Mouse (Mus musculus) hindbrain, embryonic 11.5 days (tissue): Measurements from ENCODE around the gene Cd248. TPM values are rescaled to one million over a fixed set of nuclear protein-coding genes. Genes with fewer than 3 reads are reported as not detected.

Source experiments
- ATAC-seq: fragments of 200-750 bp; cut with Nextera tagmentation; 2 replicates; pipeline ENCODE4 v1.8.0; 2017; ENCODE audit warnings: mild to moderate bottlenecking, moderate TSS enrichment, moderate library complexity; ENCODE audit not compliant: low FRiP score
- DNase-seq: peaks from one replicate; pipeline ENCODE4 v3.0.0-alpha.2; 2015; ENCODE audit warnings: low spot score
- H3K27ac ChIP-seq: fragments of 300-500 bp; sonication (generic); 2 replicates; pipeline ENCODE4 v1.5.1; 2014; ENCODE audit warnings: mild to moderate bottlenecking, low read depth, low read length
- H3K27me3 ChIP-seq: fragments of 300-500 bp; sonication (generic); 2 replicates; pipeline ENCODE4 v1.6.1; 2014; ENCODE audit warnings: mild to moderate bottlenecking, low read length, moderate library complexity, mixed read lengths; ENCODE audit not compliant: control insufficient read depth, insufficient read depth
- H3K36me3 ChIP-seq: fragments of 300-500 bp; sonication (generic); 2 replicates; pipeline ENCODE4 v1.6.1; 2014; ENCODE audit warnings: mild to moderate bottlenecking, low read length, moderate library complexity, mixed read lengths; ENCODE audit not compliant: control insufficient read depth, insufficient read depth
- H3K4me1 ChIP-seq: fragments of 300-500 bp; sonication (generic); replicated peaks from 2 replicates; pipeline ENCODE4 v1.6.1; 2014; ENCODE audit warnings: low read length, mixed read lengths; ENCODE audit not compliant: control insufficient read depth, insufficient read depth
- H3K4me2 ChIP-seq: fragments of 300-500 bp; sonication (generic); replicated peaks from 2 replicates; pipeline ENCODE4 v1.6.1; 2014; ENCODE audit warnings: mild to moderate bottlenecking, low read depth, low read length
- H3K4me3 ChIP-seq: fragments of 300-500 bp; sonication (generic); 2 replicates; pipeline ENCODE4 v1.5.1; 2014; ENCODE audit warnings: low read depth, low read length
- H3K9ac ChIP-seq: fragments of 300-500 bp; sonication (generic); 2 replicates; pipeline ENCODE4 v1.6.1; 2014; ENCODE audit warnings: low read depth, low read length
- H3K9me3 ChIP-seq: fragments of 300-500 bp; sonication (generic); 2 replicates; pipeline ENCODE4 v1.6.1; 2016; ENCODE audit warnings: low read length; ENCODE audit not compliant: control insufficient read depth
- WGBS: fragments of 180-500 bp; shearing (Covaris S2); extraction: QIAGEN DNeasy Blood & Tissue Kit; methylation state at CpG from one replicate; pipeline ENCODE4 v1.1.7; 2014; 5-methylcytosine and 5-hydroxymethylcytosine counted together
- polyA plus RNA-seq: library from polyadenylated mRNA; unstranded; fragments of >200 nt; fragmentation: Nextera tagmentation; extraction: Ambion mirVana; gene quantifications from 2 replicates; pipeline ENCODE4 v1.2.1, GENCODE M21; 2014

Cd248 gene
- polyA plus RNA-seq: 26.8 and 27.9 TPM in 2 replicates

DNA sequence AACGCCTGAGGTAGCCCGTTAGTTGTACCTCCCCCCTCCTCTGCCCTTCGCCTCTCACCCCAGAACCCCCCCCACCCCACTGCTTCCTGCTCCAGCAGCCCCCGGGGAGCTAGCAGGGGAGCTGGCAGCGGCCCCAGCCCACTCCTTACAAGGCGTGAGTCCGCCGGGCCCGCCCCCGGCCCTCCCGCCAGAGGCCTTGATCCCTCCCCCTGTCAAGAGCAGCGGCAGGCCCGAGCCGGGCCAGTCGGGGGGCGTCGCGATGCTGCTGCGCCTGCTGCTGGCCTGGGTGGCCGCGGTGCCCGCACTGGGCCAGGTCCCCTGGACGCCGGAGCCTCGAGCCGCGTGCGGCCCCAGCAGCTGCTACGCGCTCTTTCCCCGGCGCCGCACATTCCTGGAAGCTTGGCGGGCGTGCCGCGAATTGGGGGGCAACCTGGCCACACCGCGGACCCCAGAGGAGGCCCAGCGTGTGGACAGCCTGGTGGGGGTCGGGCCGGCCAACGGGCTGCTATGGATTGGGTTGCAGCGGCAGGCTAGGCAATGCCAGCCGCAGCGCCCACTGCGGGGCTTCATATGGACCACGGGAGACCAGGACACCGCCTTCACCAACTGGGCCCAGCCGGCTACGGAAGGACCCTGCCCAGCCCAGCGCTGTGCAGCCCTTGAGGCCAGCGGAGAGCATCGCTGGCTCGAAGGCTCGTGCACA is at the start of gene Cd248:
Gene Cd248, plus strand, starts transcription at position 212 of the 703 bp plus-strand sequence.
- ATAC-seq (no peak), DNase-seq (peak; percentile 67)
- H3K9ac ChIP-seq: peak within 1 kb of the TSS; percentile 62
- H3K4me2 ChIP-seq: peak within 1 kb of the TSS; percentile 91
- H3K4me1 ChIP-seq: peaks cover 32% of the 10 kb centered on the region
- H3K9me3 ChIP-seq: no peaks in the 10 kb centered on the region
- H3K36me3 ChIP-seq: no peaks in the 10 kb centered on the region
- peaks cover 22% of the 10 kb centered on the region for H3K27me3 ChIP-seq
- no peak within 1 kb of the TSS for H3K27ac ChIP-seq
- WGBS: under 1% methylated on average over 47 of the region's 56 CpGs
- peak within 1 kb of the TSS; percentile 35 for H3K4me3 ChIP-seq

GRCm38 (mm10) chr19:5018191-5018590 is 49.7 kb upstream of the Cd248 start:
- H3K4me2 ChIP-seq: no peak overlapping the region
- H3K9me3 ChIP-seq: no peaks in the 10 kb centered on the region
- ATAC-seq: no peak
- no peak overlapping the region for H3K27ac ChIP-seq
- DNase-seq: no peak
- H3K27me3 ChIP-seq: no peaks in the 10 kb centered on the region
- 86% methylated on average over 3 of the region's 3 CpGs for WGBS
- H3K4me3 ChIP-seq: no peak overlapping the region
- H3K4me1 ChIP-seq: no peaks in the 10 kb centered on the region
- no peaks in the 10 kb centered on the region for H3K36me3 ChIP-seq
- H3K9ac ChIP-seq: no peak overlapping the region

DNA sequence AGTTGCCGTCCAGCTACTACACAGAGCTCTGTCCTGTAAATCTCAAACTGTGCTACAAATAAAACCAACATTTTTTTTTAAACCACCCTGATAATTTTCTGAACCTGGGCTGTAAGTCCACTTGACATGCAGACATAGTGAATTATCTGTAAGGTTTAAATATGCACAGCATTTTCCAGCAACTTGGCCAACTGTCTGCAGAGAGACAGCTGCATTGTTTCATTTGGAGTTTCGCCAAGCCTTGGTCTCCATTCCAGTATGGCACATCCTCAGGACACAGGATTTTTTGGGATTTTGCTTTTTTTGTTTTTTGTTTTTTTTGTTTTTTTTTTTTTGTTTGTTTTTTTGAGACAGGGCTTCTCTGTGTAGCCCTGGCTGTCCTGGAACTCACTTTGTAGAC is 46.5 kb upstream of the Cd248 start:
- H3K36me3 ChIP-seq: no peaks in the 10 kb centered on the region
- no peak for ATAC-seq
- DNase-seq: no peak
- no peak overlapping the region for H3K9ac ChIP-seq
- no peak overlapping the region for H3K27ac ChIP-seq
- H3K4me1 ChIP-seq: no peaks in the 10 kb centered on the region
- no peaks in the 10 kb centered on the region for H3K9me3 ChIP-seq
- H3K27me3 ChIP-seq: no peaks in the 10 kb centered on the region
- WGBS: 87% methylated on average over 2 of the region's 2 CpGs
- no peak overlapping the region for H3K4me3 ChIP-seq
- H3K4me2 ChIP-seq: no peak overlapping the region

- Histone ChIP-seq H3K9ac (peak within 1 kb of the TSS; percentile 74), H3K27me3 (no peaks in the 10 kb centered on the region), H3K4me3 (peak within 1 kb of the TSS; percentile 53), H3K36me3 (no peaks in the 10 kb centered on the region), H3K4me1 (no peaks in the 10 kb centered on the region), H3K4me2 (peak within 1 kb of the TSS; percentile 74), H3K9me3 (no peaks in the 10 kb centered on the region), H3K27ac (peak within 1 kb of the TSS; percentile 80)
- WGBS: under 1% methylated on average over 62 of the region's 62 CpGs
- ATAC-seq (peak; percentile 96), DNase-seq (peak; percentile 93)
These were observed 44.0 kb upstream of the Cd248 start, which contains the start of gene Slc29a2 for GRCm38 (mm10) chr19:5023621-5024479. Gene Slc29a2, plus strand, starts transcription at chr19:5023860.

DNA sequence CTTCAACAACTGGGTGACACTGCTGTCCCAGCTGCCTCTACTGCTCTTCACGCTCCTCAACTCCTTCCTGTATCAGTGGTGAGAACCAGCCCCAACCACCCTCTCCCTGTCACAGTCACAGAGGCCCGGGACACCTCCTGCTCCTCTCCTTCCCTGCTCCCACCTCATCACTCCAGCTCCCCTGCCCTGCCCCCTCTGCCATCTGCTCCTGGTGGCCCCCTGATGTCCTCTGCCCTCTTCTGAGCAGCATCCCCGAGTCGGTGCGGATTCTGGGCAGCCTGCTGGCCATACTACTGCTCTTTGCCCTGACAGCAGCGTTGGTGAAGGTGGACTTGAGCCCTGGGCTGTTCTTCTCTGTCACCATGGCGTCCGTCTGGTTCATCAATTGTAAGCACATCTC is 41.8 kb upstream of the Cd248 start:
- Histone ChIP-seq H3K36me3 (no peaks in the 10 kb centered on the region), H3K27me3 (no peaks in the 10 kb centered on the region), H3K27ac (no peak overlapping the region), H3K9ac (no peak overlapping the region), H3K4me1 (no peaks in the 10 kb centered on the region), H3K9me3 (no peaks in the 10 kb centered on the region), H3K4me3 (no peak overlapping the region), H3K4me2 (no peak overlapping the region)
- DNase-seq (no peak), ATAC-seq (no peak)
- WGBS: 90% methylated on average over 8 of the region's 8 CpGs

- Histone ChIP-seq H3K9me3 (no peaks in the 10 kb centered on the region), H3K4me1 (no peaks in the 10 kb centered on the region), H3K36me3 (no peaks in the 10 kb centered on the region), H3K4me2 (no peak overlapping the region), H3K27ac (no peak overlapping the region), H3K9ac (no peak overlapping the region), H3K4me3 (no peak overlapping the region), H3K27me3 (no peaks in the 10 kb centered on the region)
- ATAC-seq (no peak), DNase-seq (no peak)
- WGBS: 83% methylated on average over 3 of the region's 3 CpGs
These were observed 35.2 kb upstream of the Cd248 start for GRCm38 (mm10) chr19:5032686-5033085.

DNA sequence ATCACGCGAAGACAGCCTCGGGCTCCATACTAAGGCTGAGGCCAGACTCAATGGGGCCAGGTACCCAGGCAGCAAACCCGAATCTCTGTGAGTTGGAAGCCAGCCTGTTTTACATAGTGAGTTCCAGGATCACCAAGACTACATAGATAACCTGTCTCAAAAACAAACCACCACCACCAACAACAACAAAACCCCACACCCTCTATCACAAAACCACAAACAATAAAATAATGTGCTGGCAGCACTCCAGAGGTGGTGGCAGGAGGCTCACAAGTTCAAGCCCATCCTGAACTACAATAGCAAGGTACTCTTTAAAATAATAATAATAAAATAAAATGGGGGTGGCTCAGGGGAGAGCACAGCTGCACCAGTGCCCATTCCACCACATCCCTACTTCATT is 31.3 kb upstream of the Cd248 start:
- no peak for ATAC-seq
- H3K9ac ChIP-seq: no peak overlapping the region
- H3K27ac ChIP-seq: no peak overlapping the region
- H3K9me3 ChIP-seq: no peaks in the 10 kb centered on the region
- no peaks in the 10 kb centered on the region for H3K27me3 ChIP-seq
- H3K4me2 ChIP-seq: no peak overlapping the region
- 71% methylated on average over 4 of the region's 4 CpGs for WGBS
- no peaks in the 10 kb centered on the region for H3K36me3 ChIP-seq
- H3K4me1 ChIP-seq: peaks cover 3% of the 10 kb centered on the region; the same call in 1 of the 2 replicates
- no peak for DNase-seq
- H3K4me3 ChIP-seq: no peak overlapping the region

GRCm38 (mm10) chr19:5037678-5038571 is 30.0 kb upstream of the Cd248 start:
- DNase-seq: peak; percentile 93
- peak overlapping the region; percentile 89 for H3K9ac ChIP-seq
- peak; percentile 63 for ATAC-seq
- peak overlapping the region; percentile 78 for H3K4me3 ChIP-seq
- peaks cover 3% of the 10 kb centered on the region; the same call in 1 of the 2 replicates for H3K4me1 ChIP-seq
- H3K36me3 ChIP-seq: no peaks in the 10 kb centered on the region
- no peaks in the 10 kb centered on the region for H3K9me3 ChIP-seq
- H3K27me3 ChIP-seq: no peaks in the 10 kb centered on the region
- peak overlapping the region; percentile 99 for H3K4me2 ChIP-seq
- WGBS: 5% methylated on average over 32 of the region's 32 CpGs
- peak overlapping the region; percentile 73 for H3K27ac ChIP-seq
